Mouse (Mus musculus) layer of hippocampus, adult 9-11 months (tissue): Measurements from ENCODE around the gene Trappc3.

ENCODE experiments used
- DNase-seq: peaks from one replicate; pipeline ENCODE4 v3.0.0; 2022

Gene Trappc3

GRCm38 (mm10) chr4:126316443-126317040 lies 54.4 kb downstream of the Trappc3 start:
- DNase-seq: no peak

- DNase-seq: no peak
Measured at GRCm38 (mm10) chr4:126319806-126320205, 57.7 kb downstream of the Trappc3 start.

GRCm38 (mm10) chr4:126321111-126321853 lies 59.2 kb downstream of the Trappc3 start, which contains the start of gene Adprhl2:
TSS of gene Adprhl2 (minus strand) at chr4:126321703.
- peak; percentile 95 for DNase-seq

- no peak for DNase-seq
Measured at GRCm38 (mm10) chr4:126321854-126322511, 59.9 kb downstream of the Trappc3 start.

- no peak for DNase-seq
Measured at GRCm38 (mm10) chr4:126322646-126323045, 60.5 kb downstream of the Trappc3 start.

- no peak for DNase-seq
Measured at GRCm38 (mm10) chr4:126324861-126325260, 62.7 kb downstream of the Trappc3 start.

GRCm38 (mm10) chr4:126325281-126325861 lies 63.2 kb downstream of the Trappc3 start, which contains the start of gene Tekt2:
TSS of gene Tekt2 (minus strand) at chr4:126325688.
- DNase-seq: no peak
